Mouse (Mus musculus): ENCODE measurements around the gene Mief1.

The Mief1 gene

GRCm38 (mm10) chr15:80228071-80228800 lies 5.6 kb upstream of the Mief1 start:
- DNase-seq (ENCODE audit: low read depth), result no peak

DNA sequence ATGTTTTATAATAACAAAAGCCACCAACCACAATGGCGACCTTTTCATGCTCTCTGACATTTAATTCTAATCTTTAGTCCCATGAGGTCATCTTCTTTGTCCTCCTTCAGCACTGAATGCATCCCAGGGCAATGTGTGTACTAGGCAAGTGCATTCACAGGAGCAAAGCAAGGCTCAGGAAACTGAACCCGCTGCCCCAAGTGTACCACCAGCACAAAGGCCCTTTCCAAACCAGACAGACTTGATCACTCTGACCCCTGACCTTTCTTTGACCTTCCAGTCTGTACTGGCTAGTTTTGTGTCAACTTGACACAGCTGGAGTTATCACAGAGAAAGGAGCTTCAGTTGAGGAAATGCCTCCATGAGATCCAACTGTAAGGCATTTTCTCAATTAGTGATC lies 1.5 kb upstream of the Mief1 start:
- DNase-seq (ENCODE audit: low read depth), result no peak

GRCm38 (mm10) chr15:80233053-80233452 lies 765 bp upstream of the Mief1 start:
- DNase-seq (ENCODE audit: low read depth), result peak; percentile 25

DNA sequence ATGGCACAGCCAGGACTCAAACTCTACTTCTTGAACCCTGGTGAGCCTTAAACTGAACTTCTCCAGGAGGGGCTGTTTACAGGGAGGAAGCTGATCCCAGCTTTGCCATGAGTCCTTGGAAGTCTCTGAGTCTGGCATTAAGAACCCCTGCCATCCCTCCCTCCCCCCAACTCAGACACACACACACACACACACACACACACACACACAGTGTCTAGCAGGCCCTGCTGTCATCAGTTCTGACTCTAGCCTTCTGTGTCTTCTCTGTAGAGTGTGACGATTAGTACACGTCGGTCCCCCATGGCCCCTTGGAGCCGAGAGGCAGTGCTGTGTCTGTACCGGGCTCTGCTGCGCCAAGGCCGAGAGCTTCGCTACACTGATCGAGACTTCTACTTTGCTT lies 1.7 kb downstream of the Mief1 start, which contains the start of gene AC140267.1:
Gene AC140267.1, plus strand, starts transcription at position 301 of the 400 bp plus-strand sequence.
- no peak for DNase-seq (ENCODE audit: low read depth)

DNA sequence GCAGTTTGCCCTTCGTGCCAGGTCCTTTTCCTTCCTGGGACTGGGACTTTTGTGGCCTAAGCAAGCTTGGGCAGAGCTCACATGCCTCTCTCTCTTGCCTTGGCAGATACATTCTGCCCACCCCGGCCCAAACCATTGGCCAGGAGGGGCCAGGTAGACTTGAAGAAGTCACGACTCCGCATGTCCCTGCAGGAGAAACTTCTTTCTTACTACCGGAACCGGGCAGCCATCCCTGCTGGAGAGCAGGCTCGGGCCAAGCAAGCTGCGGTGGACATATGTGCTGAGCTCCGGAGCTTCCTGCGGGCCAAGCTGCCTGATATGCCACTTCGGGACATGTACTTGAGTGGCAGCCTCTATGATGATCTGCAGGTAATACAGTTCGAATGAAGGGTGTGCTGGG lies 14.3 kb downstream of the Mief1 start:
- no peak for DNase-seq (ENCODE audit: low read depth)

DNA sequence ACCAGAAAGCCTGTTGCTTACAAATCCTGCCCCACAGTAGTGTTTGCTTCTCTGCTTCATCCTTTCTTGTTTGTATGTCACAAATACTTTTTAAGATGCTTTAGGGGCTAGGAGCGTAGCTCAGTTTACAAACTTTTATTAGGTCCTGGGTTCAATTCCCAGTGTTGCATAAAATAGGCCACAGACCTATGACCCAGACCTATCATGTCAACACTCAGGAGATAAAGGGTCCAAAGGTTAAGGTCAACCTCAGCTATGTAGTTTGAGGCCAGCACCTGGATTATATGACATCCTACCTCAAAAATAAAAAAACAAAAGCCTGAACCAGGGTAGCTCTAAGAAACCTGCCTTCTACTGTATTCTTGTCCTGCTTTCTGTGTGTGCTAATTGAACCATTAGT lies 14.8 kb downstream of the Mief1 start:
- no peak for DNase-seq (ENCODE audit: low read depth)

- no peak for DNase-seq (ENCODE audit: low read depth)
These were observed 15.9 kb downstream of the Mief1 start for GRCm38 (mm10) chr15:80249672-80250071.

DNA sequence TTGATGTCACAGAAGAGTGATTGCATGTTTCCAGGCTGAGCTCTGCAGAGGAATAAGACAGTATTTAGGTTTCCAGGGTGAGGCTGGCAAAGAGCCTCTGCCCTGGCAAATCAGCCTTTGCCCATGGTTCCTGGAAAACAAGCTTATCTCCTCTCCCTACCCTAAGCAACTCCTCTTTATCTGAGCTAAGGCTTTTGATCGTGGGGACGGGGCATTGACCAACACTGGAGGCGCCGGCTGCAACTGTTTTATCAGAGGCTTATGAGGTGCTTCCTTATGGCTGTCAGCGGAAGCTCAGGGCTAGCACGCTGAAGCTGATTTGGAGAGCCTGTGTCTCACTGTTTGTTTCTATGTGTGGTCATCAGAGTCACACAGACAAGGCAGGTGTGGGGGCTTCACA lies 16.8 kb downstream of the Mief1 start:
- no peak for DNase-seq (ENCODE audit: low read depth)

DNA sequence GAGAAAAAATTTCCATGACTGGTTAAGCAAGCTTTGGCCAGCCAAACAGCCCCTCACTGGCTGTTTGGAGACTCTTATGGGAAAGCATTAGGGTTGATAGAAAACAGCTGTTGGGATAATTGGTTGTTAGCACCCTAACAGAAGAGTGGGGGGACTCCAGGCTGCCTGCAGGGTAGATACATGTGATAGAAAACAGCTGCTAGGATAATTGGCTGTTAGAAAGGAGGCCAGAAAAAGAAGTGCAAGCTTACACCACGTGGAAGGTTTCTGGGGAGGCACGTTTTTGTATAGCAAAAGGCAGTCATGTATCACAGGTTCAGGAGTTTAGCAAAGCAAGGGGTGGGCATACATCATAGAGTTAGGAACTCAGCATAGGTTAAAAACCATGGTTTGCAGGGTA lies 19.7 kb downstream of the Mief1 start:
- DNase-seq (ENCODE audit: low read depth), result peak; percentile 88

DNA sequence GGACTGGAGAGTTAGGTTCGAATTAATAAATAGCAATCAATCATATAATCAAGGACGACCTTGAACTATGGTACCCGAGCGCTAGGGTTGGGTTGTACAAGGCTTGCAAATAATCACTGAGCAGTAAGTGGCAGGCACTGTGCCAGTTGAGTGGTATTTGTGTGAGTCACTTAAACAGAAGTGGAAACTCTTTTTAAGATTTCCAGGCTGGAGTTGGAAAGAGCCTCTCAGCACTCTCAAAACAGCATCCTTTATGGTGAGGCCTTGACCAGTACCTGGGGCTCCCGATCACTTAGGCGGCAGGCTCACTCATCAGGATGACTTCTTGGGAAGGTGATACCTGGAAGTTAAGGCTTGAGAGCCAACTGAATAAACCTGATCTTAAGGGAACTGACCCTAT lies 20.4 kb downstream of the Mief1 start:
- DNase-seq (ENCODE audit: low read depth), result peak; percentile 96

- peak; percentile 100 for DNase-seq (ENCODE audit: low read depth)
These were observed 21.2 kb downstream of the Mief1 start, which contains the start of gene Atf4 for GRCm38 (mm10) chr15:80254847-80255645. Atf4 (plus strand) TSS chr15:80255184.

- DNase-seq (ENCODE audit: low read depth), result peak; percentile 96
These were observed 21.9 kb downstream of the Mief1 start for GRCm38 (mm10) chr15:80255646-80256121.

DNA sequence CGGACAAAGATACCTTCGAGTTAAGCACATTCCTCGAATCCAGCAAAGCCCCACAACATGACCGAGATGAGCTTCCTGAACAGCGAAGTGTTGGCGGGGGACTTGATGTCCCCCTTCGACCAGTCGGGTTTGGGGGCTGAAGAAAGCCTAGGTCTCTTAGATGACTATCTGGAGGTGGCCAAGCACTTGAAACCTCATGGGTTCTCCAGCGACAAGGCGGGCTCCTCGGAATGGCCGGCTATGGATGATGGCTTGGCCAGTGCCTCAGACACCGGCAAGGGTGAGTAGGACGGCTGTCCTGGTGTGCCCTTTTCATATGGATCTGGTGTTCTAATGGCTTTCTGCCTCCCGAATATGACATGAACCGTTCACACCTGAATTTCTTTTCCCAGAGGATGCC lies 22.4 kb downstream of the Mief1 start:
- DNase-seq (ENCODE audit: low read depth), result peak; percentile 34

DNA sequence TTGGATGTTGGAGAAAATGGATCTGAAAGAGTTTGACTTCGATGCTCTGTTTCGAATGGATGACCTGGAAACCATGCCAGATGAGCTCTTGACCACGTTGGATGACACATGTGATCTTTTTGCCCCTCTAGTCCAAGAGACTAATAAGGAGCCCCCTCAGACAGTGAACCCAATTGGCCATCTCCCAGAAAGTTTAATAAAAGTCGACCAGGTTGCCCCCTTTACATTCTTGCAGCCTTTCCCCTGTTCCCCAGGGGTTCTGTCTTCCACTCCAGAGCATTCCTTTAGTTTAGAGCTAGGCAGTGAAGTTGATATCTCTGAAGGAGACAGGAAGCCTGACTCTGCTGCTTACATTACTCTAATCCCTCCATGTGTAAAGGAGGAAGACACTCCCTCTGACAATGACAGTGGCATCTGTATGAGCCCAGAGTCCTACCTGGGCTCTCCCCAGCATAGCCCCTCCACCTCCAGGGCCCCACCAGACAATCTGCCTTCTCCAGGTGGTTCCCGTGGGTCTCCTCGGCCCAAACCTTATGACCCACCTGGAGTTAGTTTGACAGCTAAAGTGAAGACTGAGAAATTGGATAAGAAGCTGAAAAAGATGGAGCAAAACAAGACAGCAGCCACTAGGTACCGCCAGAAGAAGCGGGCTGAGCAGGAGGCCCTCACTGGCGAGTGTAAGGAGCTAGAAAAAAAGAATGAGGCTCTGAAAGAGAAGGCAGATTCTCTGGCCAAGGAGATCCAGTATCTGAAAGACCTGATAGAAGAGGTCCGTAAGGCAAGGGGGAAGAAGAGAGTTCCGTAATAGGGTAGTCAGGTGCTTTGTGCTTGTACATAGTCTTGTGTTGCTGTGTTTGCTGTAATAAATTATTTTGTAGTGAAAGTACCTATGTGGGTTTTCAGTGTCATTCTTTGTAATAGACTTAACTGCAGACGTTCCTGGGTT lies 23.1 kb downstream of the Mief1 start:
- DNase-seq (ENCODE audit: low read depth), result peak; percentile 34

DNA sequence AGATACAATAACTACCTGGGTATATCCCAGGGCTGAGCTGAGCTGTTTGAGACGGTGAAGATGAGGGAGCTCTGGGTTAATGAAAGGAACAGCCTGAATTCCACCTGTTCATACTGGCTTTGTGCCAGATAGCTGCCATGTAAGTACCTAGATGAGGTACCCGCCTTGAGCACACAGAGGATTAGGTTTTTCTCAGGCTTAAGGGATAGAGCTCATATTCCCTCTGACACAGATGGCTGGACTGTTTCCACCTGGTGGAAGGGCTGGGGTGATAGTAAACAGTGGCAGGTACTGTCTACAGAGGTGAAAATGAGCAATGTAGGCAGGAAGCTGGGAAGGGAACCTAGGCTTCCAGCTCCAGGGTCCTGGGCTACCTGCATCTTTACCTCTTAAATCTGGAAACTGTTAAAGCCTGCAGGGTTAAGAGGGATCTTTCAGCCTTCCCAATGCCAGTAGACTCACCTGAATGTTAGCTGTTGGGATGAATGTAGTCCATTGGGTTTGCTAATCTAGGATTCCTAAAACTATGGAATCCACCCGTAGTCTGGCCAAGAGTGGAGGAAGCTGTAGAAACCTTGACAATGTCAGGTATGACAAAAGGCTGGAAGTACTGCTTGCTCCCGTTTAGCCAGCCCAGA lies 23.9 kb downstream of the Mief1 start:
- DNase-seq (ENCODE audit: low read depth), result peak; percentile 66

GRCm38 (mm10) chr15:80258240-80259170 lies 24.7 kb downstream of the Mief1 start:
- DNase-seq (ENCODE audit: low read depth), result peak; percentile 66

DNA sequence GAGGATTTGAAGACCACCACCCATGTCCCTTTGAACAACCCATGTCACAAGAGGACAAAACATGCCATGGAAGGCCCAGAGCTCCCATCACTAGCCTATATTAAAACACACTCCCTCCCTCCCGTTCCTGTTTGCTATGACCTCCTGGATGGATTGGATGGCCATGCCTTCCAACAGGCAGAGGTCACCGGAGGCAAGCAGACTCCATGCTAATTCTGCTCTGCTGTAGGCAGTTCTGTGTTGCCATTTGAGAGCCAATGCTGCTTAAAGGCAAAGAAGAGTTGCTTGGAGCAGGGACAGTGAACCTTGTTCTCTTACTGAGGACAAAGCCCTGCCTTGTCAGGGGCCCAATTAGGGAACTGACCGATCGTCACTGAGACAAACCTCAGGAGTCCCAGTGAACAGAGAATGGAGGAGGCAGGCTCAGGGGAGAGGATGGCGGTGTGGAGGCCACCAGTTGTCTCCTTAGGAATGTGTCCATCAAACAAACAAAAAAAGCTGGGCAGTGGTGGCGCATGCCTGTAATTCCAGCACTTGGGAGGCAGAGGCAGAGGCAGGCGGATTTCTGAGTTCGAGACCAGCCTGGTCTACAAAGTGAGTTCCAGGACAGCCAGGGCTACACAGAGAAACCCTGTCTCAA lies 25.7 kb downstream of the Mief1 start:
- no peak for DNase-seq (ENCODE audit: low read depth)

DNA sequence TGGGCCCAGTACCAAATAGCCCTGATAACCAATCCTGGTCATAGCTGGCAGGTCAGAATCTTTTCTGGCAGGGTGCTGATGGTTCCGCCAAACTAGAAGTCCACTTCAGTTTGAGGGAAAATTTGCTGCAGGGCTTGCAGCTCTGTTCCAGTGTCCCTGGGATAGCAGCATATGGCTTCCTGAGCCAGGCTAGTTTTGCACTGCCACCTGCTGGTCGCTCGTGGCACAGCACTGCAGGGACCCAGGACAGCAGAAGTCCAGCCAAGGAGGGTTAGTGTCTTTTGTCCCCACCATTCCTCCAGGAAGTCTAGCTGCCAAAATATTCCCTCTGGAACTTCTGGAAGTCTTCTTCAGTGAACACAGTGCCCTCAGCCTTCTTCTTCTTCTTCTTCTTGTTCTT lies 26.9 kb downstream of the Mief1 start:
- DNase-seq (ENCODE audit: low read depth), result peak; percentile 92

DNA sequence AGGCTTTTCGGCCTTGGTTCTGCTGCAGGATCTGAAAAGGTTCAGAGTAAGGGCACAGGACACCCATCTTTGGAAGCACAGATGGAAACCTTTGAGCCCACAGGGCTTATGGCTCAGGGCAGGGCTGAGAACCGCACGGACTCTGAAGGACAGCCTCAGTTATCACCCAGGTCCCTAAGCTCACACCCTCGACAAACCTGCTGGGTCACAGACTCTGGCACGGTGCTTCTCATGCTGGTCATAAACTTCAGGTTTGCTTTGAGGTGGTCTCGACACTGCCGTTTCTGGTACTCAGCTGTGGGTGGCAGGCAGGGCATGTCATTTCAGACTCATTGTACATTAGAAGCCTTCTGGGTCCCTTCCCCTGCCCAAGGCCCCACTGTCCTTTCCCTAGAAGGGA lies 27.3 kb downstream of the Mief1 start:
- DNase-seq (ENCODE audit: low read depth), result no peak
